Mouse (Mus musculus): ENCODE results near the gene Syn3.
"Not testable (repeated sequence)": the region's sequence is repeated elsewhere in the genome, so short reads cannot be mapped to it uniquely, and the experiment has no call there.

The Syn3 gene

GRCm38 (mm10) chr10:86418345-86418744 is 80.4 kb downstream of the Syn3 start:
- no peak for DNase-seq (ENCODE audit: low read depth, low spot score)

GRCm38 (mm10) chr10:86416806-86417205 is 81.9 kb downstream of the Syn3 start:
- DNase-seq (ENCODE audit: low read depth, low spot score), result no peak

GRCm38 (mm10) chr10:86410868-86411267 is 87.8 kb downstream of the Syn3 start:
- no peak for DNase-seq (ENCODE audit: low read depth, low spot score)

- DNase-seq (ENCODE audit: low read depth, low spot score), result no peak
These were observed 91.7 kb downstream of the Syn3 start for GRCm38 (mm10) chr10:86406952-86407351.

GRCm38 (mm10) chr10:86398347-86398720 is 100.4 kb downstream of the Syn3 start:
- no peak for DNase-seq (ENCODE audit: low read depth, low spot score)

GRCm38 (mm10) chr10:86397577-86398346 is 100.9 kb downstream of the Syn3 start:
- DNase-seq (ENCODE audit: low read depth, low spot score), result no peak

- DNase-seq (ENCODE audit: low read depth, low spot score), result no peak
These were observed 106.3 kb downstream of the Syn3 start for GRCm38 (mm10) chr10:86392399-86392798.

DNA sequence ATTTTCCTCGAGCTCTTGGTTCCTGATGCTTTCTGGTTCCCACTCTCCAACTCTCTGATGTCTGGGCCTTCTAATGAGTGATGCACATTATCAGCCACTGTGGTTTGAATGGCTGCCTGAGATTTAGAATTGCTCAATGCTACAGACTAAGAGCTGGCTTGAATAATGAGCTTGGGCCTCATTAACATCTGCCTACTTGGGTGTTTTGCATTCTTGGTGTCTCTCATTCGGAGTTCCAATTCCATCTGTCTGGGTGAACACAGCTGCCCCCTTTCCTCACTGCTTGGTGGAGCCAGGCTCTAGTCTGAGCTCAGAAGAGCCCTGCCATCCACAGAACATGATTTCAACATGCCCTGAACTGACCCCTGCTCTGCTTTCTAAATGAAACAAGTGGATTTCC is 108.8 kb downstream of the Syn3 start:
- peak; percentile 47 for DNase-seq (ENCODE audit: low read depth, low spot score)

- DNase-seq (ENCODE audit: low read depth, low spot score), result no peak
These were observed 109.3 kb downstream of the Syn3 start for GRCm38 (mm10) chr10:86389357-86389756.

DNA sequence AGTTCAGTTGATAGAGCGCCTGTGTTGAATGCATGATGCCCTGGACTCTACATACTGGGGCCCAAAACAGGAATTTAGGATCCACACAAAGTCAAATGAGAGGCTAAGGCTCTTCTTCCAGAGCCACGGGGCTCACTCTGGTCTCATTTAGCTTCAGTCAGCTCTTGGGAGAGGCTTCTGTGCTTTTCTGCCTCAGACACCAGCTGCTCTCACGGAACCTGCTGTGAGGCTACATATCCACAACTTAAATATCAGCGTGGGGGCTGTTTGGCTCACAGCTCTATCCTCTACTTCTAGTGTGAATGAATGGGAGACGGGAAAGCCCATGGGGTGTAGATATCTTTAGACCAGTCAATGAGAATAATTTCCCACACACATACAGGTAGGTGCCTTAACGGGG is 109.9 kb downstream of the Syn3 start:
- DNase-seq (ENCODE audit: low read depth, low spot score), result peak; percentile 84

GRCm38 (mm10) chr10:86387821-86388440 is 110.8 kb downstream of the Syn3 start:
- peak; percentile 34 for DNase-seq (ENCODE audit: low read depth, low spot score)

DNA sequence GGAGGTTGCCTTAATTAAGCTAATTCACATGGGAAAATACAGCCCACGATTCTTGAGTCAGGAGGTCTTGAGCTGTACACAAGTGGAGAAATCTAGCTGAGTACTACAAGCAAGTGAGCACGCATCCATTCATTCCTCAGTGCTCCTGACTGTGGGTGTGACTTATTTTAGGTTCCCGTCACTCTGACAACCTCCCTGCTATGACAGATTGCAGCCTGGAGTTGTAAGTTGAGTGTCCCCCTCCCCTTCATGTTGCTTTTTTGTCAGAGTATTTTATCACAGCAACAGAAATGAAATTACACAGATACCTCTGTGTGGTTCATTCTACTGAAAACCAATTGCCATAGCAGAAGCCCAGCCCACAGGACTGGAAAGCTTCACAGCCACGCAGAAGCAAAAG is 112.5 kb downstream of the Syn3 start:
- no peak for DNase-seq (ENCODE audit: low read depth, low spot score)

DNA sequence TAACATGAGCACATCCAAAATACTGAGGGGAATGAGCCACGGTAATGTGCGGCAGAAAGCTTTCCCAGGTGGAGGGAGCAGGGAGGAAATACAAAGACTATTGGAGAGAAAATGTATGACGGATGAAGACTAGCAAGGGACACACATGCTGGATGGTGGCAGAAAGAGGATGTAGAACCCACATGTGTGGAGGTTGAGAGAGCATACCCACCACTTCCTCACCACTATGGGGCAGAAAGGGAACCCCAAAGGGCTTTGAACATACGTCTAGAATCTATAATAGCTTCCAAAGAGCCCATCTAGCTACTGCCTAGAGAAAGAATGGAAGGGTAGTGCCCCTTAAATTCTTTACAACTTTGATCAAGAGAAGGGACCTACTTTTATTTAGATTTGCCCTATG is 113.0 kb downstream of the Syn3 start:
- DNase-seq (ENCODE audit: low read depth, low spot score), result no peak

- DNase-seq (ENCODE audit: low read depth, low spot score), result no peak
These were observed 114.0 kb downstream of the Syn3 start for GRCm38 (mm10) chr10:86384655-86385054.

GRCm38 (mm10) chr10:86381922-86382260 is 116.8 kb downstream of the Syn3 start:
- DNase-seq (ENCODE audit: low read depth, low spot score), result no peak

DNA sequence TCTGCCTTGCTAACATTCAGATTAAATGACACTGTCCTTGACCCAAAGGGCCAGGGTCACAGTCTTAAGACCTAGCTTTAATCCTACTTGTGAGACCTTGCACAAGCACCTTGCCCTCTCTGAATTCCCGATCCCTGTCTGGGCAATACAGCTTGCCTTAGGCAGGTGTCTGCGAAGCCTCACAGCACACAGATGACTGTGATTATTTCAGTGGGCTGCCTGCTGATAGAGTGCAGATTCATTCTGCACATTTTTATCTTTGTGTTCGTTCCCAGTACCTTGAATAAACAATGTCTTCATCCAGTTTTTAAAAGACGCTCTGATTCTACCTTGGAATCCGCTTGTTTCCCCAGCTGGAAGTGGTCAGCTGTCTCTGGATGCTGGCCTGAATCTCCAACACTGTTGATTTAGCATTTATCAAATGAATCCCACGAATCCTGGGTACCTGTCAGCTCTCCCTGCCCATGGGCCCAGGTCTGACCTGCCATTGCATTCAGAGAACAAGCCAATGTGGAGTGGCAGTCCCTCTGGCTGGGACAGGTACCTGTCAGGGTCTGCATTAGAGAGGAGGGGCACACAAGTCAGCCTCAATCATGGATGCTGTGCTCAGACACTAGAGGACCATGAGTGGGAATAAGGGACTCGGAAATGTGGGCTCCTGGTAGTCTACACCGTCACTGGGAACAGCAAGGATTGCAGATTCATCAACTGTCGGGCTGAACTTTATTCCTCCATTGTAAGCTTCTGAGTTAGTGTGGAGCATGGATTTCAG is 117.4 kb downstream of the Syn3 start:
- DNase-seq (ENCODE audit: low read depth, low spot score), result no peak

- no peak for DNase-seq (ENCODE audit: low read depth, low spot score)
These were observed 118.1 kb downstream of the Syn3 start for GRCm38 (mm10) chr10:86380626-86381025.

- DNase-seq (ENCODE audit: low read depth, low spot score), result not testable (repeated sequence)
These were observed 119.9 kb downstream of the Syn3 start for GRCm38 (mm10) chr10:86378803-86379202.

DNA sequence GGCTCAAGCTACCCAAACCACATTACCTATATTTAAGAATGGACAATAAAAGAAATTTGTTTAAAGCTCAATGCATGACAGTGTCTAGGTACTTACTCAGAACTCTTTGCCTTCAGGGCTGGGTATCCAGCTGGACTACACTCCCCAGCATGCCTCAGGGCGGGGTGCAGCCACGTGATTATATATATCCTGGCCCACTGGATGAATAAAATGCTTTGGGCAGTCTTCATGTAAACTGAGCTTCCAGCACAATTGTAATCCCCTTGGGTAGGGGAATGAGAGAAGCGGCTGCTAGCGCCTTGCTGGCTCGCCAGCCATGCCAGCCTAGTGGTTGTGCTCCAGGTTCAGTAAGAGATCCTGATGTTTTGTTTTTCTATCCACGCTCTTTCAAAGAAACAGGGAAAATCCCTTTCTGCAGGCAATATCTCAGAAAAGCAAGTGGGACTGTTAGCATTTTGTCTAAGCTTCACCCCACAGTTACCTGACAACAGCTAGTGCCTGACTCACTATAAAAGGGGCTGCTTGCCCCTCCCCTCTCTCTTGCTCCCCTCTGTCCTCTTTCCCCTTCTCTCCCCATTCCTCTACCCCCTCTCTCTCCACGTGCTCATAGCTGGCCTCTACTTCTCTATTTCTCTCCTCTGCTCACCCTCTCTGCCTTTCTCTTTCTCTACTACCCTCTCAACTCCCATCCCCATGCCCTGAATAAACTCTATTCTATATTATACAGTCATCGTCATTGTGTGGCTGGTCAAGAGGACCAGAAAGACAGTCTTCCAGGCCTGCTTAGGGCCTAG is 122.1 kb downstream of the Syn3 start:
- DNase-seq (ENCODE audit: low read depth, low spot score), result no peak

GRCm38 (mm10) chr10:86375903-86376302 is 122.8 kb downstream of the Syn3 start:
- no peak for DNase-seq (ENCODE audit: low read depth, low spot score)

- no peak for DNase-seq (ENCODE audit: low read depth, low spot score)
These were observed 124.6 kb downstream of the Syn3 start for GRCm38 (mm10) chr10:86374061-86374460.

GRCm38 (mm10) chr10:86371561-86371960 is 127.1 kb downstream of the Syn3 start:
- no peak for DNase-seq (ENCODE audit: low read depth, low spot score)

Measured in telencephalon, adult 2 months (tissue).